Mouse (Mus musculus): Measurements from ENCODE around the gene Zfp827. TPM values are rescaled to one million over a fixed set of nuclear protein-coding genes. Genes with fewer than 3 reads are reported as not detected.

Gene Zfp827
- polyA plus RNA-seq, 1 experiment = not detected

DNA sequence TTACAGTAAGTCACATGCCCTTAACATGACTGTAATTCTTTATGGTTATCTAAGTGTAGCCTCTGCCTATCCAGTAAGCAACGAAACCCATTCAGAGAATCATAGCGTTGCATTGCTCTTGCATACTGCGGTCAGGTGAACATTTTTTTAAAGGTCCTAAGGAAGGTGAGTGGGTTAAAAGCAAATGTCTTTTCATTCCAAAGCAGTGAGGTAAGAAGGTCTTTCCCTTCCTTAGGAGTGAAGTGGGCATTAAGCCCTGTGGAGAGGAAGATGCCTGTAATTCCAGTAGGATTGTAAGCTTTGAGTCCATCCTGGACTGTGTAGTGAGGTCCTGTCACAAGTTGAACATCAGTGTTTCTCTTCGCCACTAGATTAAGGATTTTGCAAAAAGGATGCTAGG is 66.2 kb downstream of the Zfp827 start:
- TF ChIP-seq POLR2A (IDR thresholded peaks at IDR 0.05; ENCODE audit: insufficient read depth, low read depth, low read length) (no peak), CTCF (IDR thresholded peaks at IDR 0.05; ENCODE audit: insufficient read depth, low read depth, low read length) (no peak)

DNA sequence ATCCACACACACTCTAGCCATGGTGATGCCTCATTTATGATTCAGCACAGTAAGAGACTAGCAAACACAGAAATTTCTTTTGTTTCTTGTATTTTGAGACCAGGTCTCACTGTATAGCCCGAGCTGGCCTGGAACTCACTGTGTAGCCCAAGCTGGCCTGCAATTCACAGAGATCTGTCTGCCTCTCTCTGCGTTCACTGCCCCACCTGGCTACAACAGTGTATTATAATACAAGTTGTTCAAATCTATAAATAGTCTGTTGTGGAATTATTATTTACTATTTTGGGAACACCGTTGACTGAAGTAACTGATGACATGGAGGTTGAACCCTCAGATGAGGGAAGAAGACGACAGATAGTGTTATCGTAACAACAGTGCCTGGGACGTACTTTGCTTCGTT is 66.9 kb downstream of the Zfp827 start:
- WGBS = 86% methylated on average over 7 of the region's 7 CpGs

More for the DNA sequence above, 66.2 kb downstream of the Zfp827 start:
- H3K4me1 ChIP-seq (ENCODE audit: control insufficient read depth, insufficient read depth, low read length) = peaks cover 6% of the 10 kb centered on the region
- H3K4me3 ChIP-seq (ENCODE audit: insufficient read depth, low read depth, low read length) = no peak overlapping the region
- WGBS = 99% methylated on average over 4 of the region's 4 CpGs
- no peak overlapping the region for H3K27ac ChIP-seq (ENCODE audit: insufficient read depth, low read depth, low read length)

DNA sequence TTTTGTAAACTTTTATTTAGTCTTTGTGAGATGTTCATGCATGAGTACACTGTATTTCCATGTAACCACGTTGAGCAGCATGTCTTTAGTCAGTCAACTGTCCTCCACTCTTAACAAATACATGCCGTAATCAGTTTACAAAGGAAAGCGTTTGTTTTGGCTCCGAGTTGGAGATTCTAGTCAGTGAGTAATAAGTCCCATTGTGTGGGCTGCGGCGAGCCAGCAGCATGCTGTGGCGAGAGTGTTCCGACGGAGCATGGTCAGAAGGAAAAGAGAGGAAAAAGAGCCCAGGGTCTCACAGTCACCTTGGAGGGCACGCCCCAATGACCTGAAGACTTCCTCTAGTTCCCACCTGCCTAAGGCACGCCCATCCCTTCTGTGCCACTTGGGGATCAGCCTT is 68.7 kb downstream of the Zfp827 start:
- 23% methylated on average over 11 of the region's 11 CpGs for WGBS

More for the DNA sequence above, 66.9 kb downstream of the Zfp827 start:
- Histone ChIP-seq H3K4me1 (ENCODE audit: control insufficient read depth, insufficient read depth, low read length) (peaks cover 6% of the 10 kb centered on the region), H3K27ac (ENCODE audit: insufficient read depth, low read depth, low read length) (no peak overlapping the region), H3K4me3 (ENCODE audit: insufficient read depth, low read depth, low read length) (no peak overlapping the region)
- no peak for TF ChIP-seq CTCF (IDR thresholded peaks at IDR 0.05; ENCODE audit: insufficient read depth, low read depth, low read length)
- TF ChIP-seq POLR2A (IDR thresholded peaks at IDR 0.05; ENCODE audit: insufficient read depth, low read depth, low read length) = no peak

DNA sequence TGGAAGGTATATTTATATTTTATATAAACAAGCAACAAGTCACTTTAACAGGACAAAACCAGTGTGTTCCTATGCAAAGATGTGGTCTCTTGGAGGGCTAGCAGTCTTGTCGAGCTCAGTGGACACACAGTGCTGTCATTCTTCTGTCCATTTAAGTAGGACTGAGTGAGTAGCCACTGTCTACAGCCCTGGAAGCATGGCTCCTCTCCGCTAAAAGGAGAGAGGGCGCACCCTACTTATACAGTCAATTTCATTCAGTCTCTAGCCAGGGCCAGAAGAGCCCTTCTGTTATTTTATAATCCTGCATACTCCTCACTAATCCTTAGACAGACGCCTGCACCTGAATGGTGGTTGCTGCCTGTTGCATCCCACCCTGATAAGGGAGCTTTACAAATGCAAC is 74.5 kb downstream of the Zfp827 start:
- 70% methylated on average over 4 of the region's 4 CpGs for WGBS
- TF ChIP-seq CTCF (IDR thresholded peaks at IDR 0.05; ENCODE audit: insufficient read depth, low read depth, low read length) = no peak
- no peak for TF ChIP-seq POLR2A (IDR thresholded peaks at IDR 0.05; ENCODE audit: insufficient read depth, low read depth, low read length)
- H3K4me3 ChIP-seq (ENCODE audit: insufficient read depth, low read depth, low read length) = no peak overlapping the region
- H3K4me1 ChIP-seq (ENCODE audit: control insufficient read depth, insufficient read depth, low read length) = peaks cover under 1% of the 10 kb centered on the region; the same call in 1 of the 2 replicates
- H3K27ac ChIP-seq (ENCODE audit: insufficient read depth, low read depth, low read length) = no peak overlapping the region

More for the DNA sequence above, 68.7 kb downstream of the Zfp827 start:
- H3K4me1 ChIP-seq (ENCODE audit: control insufficient read depth, insufficient read depth, low read length) = peaks cover 6% of the 10 kb centered on the region
- no peak overlapping the region for H3K4me3 ChIP-seq (ENCODE audit: insufficient read depth, low read depth, low read length)
- no peak overlapping the region for H3K27ac ChIP-seq (ENCODE audit: insufficient read depth, low read depth, low read length)
- no peak for TF ChIP-seq POLR2A (IDR thresholded peaks at IDR 0.05; ENCODE audit: insufficient read depth, low read depth, low read length)
- no peak for TF ChIP-seq CTCF (IDR thresholded peaks at IDR 0.05; ENCODE audit: insufficient read depth, low read depth, low read length)

DNA sequence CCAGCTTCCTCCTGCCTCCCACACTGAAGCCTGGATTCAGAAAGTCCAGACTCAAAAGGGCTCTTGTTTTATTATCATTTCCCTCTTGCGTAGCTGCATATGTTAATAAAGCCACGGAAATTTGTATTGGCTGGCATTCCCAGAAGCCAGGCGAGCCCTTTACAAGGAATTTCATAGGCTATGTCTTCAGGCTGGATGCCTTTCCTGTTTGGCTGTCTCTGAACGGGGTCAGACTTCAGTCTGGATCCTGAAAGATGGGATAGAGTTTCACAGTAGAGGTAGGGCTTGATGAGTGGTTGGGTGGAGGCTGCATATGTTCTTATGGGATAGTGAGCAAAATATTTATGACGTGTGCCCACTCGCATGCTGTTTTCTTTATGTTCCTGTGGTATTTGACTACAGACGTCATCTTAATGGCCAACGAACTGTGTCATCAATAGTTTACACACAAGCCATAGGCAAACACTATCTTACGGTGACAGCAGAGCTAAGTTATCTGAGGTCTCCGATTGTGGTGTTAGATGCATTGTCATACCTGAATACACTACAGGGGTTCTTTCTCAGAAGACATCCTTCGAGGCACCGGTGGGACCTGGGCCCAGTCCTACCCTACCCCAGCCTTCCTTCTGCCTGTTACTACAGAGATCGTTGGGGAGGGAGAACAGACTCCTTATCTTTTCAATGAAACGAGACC is 75.1 kb downstream of the Zfp827 start:
- Histone ChIP-seq H3K4me3 (ENCODE audit: insufficient read depth, low read depth, low read length) (no peak overlapping the region), H3K27ac (ENCODE audit: insufficient read depth, low read depth, low read length) (no peak overlapping the region), H3K4me1 (ENCODE audit: control insufficient read depth, insufficient read depth, low read length) (no peaks in the 10 kb centered on the region)
- WGBS = 76% methylated on average over 14 of the region's 14 CpGs
- TF ChIP-seq CTCF (IDR thresholded peaks at IDR 0.05; ENCODE audit: insufficient read depth, low read depth, low read length) (no peak), POLR2A (IDR thresholded peaks at IDR 0.05; ENCODE audit: insufficient read depth, low read depth, low read length) (no peak)

DNA sequence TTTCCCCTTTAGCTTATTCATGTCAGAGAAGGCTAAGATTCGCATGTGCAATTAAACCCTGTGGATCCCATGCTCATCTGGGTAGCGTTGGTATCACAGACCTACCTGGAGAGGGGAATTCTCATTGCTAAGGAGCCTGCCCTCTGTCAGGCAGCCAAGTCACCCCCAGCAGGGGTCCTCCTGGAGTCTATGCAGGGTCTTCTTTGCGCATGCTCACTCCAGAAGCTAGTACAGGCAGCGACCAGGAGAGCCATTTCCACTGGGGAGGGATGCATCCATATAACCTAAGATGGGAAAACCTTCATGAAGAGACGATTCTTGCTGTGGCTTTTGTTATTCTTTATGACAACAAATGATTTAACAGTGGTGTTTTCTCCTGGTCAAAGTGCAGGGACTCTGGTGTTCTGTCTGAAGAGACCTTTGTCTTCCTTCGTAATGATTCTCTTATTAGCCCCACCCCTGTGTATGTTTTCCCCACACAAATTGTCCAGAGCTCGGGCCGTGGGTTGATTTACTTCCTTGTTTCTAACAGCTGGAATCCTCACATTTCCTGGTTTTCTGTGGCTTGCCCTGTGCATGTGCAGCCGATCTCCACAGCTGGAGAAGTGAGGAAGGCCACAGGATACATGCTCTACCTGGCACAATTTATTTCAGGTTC is 75.8 kb downstream of the Zfp827 start:
- TF ChIP-seq POLR2A (IDR thresholded peaks at IDR 0.05; ENCODE audit: insufficient read depth, low read depth, low read length) = no peak
- no peak for TF ChIP-seq CTCF (IDR thresholded peaks at IDR 0.05; ENCODE audit: insufficient read depth, low read depth, low read length)
- H3K27ac ChIP-seq (ENCODE audit: insufficient read depth, low read depth, low read length) = no peak overlapping the region
- H3K4me3 ChIP-seq (ENCODE audit: insufficient read depth, low read depth, low read length) = no peak overlapping the region
- 81% methylated on average over 9 of the region's 9 CpGs for WGBS
- no peaks in the 10 kb centered on the region for H3K4me1 ChIP-seq (ENCODE audit: control insufficient read depth, insufficient read depth, low read length)

DNA sequence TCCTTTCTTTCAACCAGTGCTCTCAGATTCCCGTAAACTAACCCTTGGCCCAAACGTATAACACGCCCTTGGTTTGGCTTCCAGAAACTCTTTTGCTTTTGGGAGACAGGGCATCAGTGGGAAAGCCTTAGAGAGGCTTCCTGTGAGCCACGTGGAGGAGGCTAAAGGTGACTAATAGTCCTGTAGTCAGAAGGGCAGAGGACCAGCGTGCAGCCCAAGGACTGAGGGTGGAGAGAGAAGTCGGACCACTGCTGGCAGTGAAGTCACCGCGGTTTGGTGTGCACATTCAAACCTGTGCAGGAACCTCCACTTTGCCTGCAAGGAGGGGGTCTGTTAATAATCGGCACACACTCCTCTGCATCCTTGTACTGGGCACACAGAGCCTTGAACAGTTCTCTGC is 76.4 kb downstream of the Zfp827 start:
- TF ChIP-seq POLR2A (IDR thresholded peaks at IDR 0.05; ENCODE audit: insufficient read depth, low read depth, low read length) = no peak
- no peak for TF ChIP-seq CTCF (IDR thresholded peaks at IDR 0.05; ENCODE audit: insufficient read depth, low read depth, low read length)
- WGBS = 87% methylated on average over 9 of the region's 9 CpGs
- no peaks in the 10 kb centered on the region for H3K4me1 ChIP-seq (ENCODE audit: control insufficient read depth, insufficient read depth, low read length)
- H3K4me3 ChIP-seq (ENCODE audit: insufficient read depth, low read depth, low read length) = no peak overlapping the region
- H3K27ac ChIP-seq (ENCODE audit: insufficient read depth, low read depth, low read length) = no peak overlapping the region

DNA sequence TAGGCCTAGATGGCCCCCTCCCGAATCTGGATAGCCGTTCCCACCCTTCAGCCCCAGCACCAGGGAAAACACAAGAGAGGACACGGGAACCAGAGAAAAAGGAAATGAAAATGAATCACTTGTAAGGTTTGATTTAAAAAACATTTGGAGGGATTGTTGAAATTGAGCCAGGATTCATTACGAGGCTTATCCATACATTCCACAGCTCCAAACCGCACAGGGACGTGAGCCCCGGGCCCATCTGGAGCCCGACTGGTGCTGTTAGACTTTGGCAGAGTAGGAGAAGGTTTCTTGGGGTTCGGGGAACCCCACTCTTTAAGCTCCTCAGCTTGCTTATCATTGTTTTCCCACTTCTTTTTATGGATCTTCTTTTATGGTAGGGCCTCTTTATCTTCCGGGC is 76.9 kb downstream of the Zfp827 start:
- 91% methylated on average over 10 of the region's 10 CpGs for WGBS
- no peak overlapping the region for H3K27ac ChIP-seq (ENCODE audit: insufficient read depth, low read depth, low read length)
- no peak overlapping the region for H3K4me3 ChIP-seq (ENCODE audit: insufficient read depth, low read depth, low read length)
- TF ChIP-seq CTCF (IDR thresholded peaks at IDR 0.05; ENCODE audit: insufficient read depth, low read depth, low read length) (no peak), POLR2A (IDR thresholded peaks at IDR 0.05; ENCODE audit: insufficient read depth, low read depth, low read length) (no peak)
- no peaks in the 10 kb centered on the region for H3K4me1 ChIP-seq (ENCODE audit: control insufficient read depth, insufficient read depth, low read length)

DNA sequence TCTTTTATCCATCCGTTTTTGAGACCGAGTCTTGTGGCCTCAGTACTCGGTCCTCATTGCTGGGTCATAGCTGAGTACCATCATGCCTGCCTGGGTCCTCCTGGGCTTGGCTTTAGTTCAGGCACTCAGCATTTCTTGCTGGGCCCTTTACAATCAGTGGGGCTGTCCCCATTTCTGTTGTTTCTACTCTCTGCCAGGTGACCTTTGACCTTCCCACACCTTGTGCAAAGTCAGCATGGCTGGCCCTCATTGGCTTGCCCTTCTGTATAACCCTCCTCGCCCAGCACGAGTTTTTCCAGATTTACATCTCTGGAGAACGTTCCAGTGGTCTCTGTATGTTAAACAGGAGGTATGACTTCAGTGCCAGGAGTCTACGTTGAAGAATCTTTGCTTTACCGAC is 83.2 kb downstream of the Zfp827 start:
- H3K4me3 ChIP-seq (ENCODE audit: insufficient read depth, low read depth, low read length) = no peak overlapping the region
- no peak for TF ChIP-seq CTCF (IDR thresholded peaks at IDR 0.05; ENCODE audit: insufficient read depth, low read depth, low read length)
- TF ChIP-seq POLR2A (IDR thresholded peaks at IDR 0.05; ENCODE audit: insufficient read depth, low read depth, low read length) = no peak
- H3K27ac ChIP-seq (ENCODE audit: insufficient read depth, low read depth, low read length) = no peak overlapping the region
- 93% methylated on average over 8 of the region's 8 CpGs for WGBS
- no peaks in the 10 kb centered on the region for H3K4me1 ChIP-seq (ENCODE audit: control insufficient read depth, insufficient read depth, low read length)
